Comparison of ENCODE assay signal across 9 mouse cellular contexts in genomic region chr3:92907571-92907970, GRCm38 (mm10). TPM values are rescaled to one million over a fixed set of nuclear protein-coding genes. Genes with fewer than 3 reads are reported as not detected.
DNase-seq lines count a peak whose midpoint lies in the region; ATAC-seq and TF ChIP-seq lines count a peak whose summit lies in the region.
"Had no signal": no experiment of that assay in that cellular context is flagged by ENCODE, and none has a peak within 500 bp of the region (broad histone marks: within the 10 kb centered on the region; RNA-seq: fewer than 3 reads in every experiment).

No protein-coding gene starts in this region.

- TF ChIP-seq POLR2A in brain, embryonic 14.5 days (IDR thresholded peaks at IDR 0.05; ENCODE audit: borderline replicate concordance, extremely low read depth, insufficient read depth, insufficient read length, poor library complexity, severe bottlenecking) = no peak

- ATAC-seq in activated CD4-positive, CD25-positive, alpha-beta regulatory T cell, adult 4 months = no peak

- DNase-seq in adrenal gland, postnatal 10 days = peak; percentile 19
- no peak for DNase-seq in adrenal gland, postnatal 25 days
- peak; percentile 2 to 25 for DNase-seq in left cerebral cortex, postnatal 10 days (ENCODE audit: extremely low spot score in 1 of 2, low spot score in 2 of 2)
- no peak for DNase-seq in left cerebral cortex, adult 9 months (ENCODE audit: low spot score in 2 of 2)
- DNase-seq in brain, embryonic 14.5 days (ENCODE audit: low read depth) = peak; percentile 62
- peak; percentile 23 for DNase-seq in left cerebral cortex, postnatal 4 days
- DNase-seq in yolk sac, embryonic 10.5 days (ENCODE audit: low spot score) = no peak

- peak; percentile 72; the same call in 1 of the 2 replicates for TF ChIP-seq CTCF in brain, embryonic 14.5 days (IDR thresholded peaks at IDR 0.05; ENCODE audit: borderline replicate concordance, extremely low read depth, insufficient read depth, insufficient read length)

- intact Hi-C loops in left cerebral cortex, postnatal 10 days (cut with DNase I) = loop anchor here (5.0 to 10.0 kb wide), 2 partner anchors 125 to 753 kb away; no protein-coding TSS in a partner anchor
- intact Hi-C loops in left cerebral cortex, postnatal 4 days (cut with DNase I) = loop anchor here (10.0 kb wide), 1 partner anchor 127 kb away; no protein-coding TSS in a partner anchor

RNA-seq across cellular contexts. Expression of gene Lce3a, which starts 18.5 kb away (rescaled TPM):
- not detected for total RNA-seq in adrenal gland, postnatal 10 days (2021)
- not detected in 2 replicates for total RNA-seq in adrenal gland, postnatal 25 days (2021)
- total RNA-seq in left cerebral cortex, postnatal 10 days (2021) = not detected
- not detected in 2 replicates for polyA plus RNA-seq in brain, embryonic 14.5 days (2012; rRNA removed)
- total RNA-seq in left cerebral cortex, postnatal 4 days (2021) = not detected
- not detected for polyA plus RNA-seq in activated CD4-positive, CD25-positive, alpha-beta regulatory T cell, adult 4 months (2017; shearing (Covaris generic))
- polyA plus RNA-seq: limb, embryonic 13.5 days had no signal

RNA-seq across cellular contexts. Expression of gene Lce3b, which starts 25.2 kb away (rescaled TPM):
- not detected for total RNA-seq in adrenal gland, postnatal 10 days (2021)
- not detected in 2 replicates for total RNA-seq in adrenal gland, postnatal 25 days (2021)
- total RNA-seq in left cerebral cortex, postnatal 10 days (2021) = not detected
- not detected in 2 replicates for polyA plus RNA-seq in brain, embryonic 14.5 days (2012; rRNA removed)
- total RNA-seq in left cerebral cortex, postnatal 4 days (2021) = not detected
- not detected for polyA plus RNA-seq in activated CD4-positive, CD25-positive, alpha-beta regulatory T cell, adult 4 months (2017; shearing (Covaris generic))
- polyA plus RNA-seq: limb, embryonic 13.5 days had no signal

RNA-seq across cellular contexts. Expression of gene Lce3c, which starts 36.7 kb away (rescaled TPM):
- total RNA-seq in adrenal gland, postnatal 10 days (2021) = not detected
- total RNA-seq in adrenal gland, postnatal 25 days (2021) = not detected in 2 replicates
- not detected for total RNA-seq in left cerebral cortex, postnatal 10 days (2021)
- polyA plus RNA-seq in brain, embryonic 14.5 days (2012; rRNA removed) = not detected in 2 replicates
- not detected for total RNA-seq in left cerebral cortex, postnatal 4 days (2021)
- polyA plus RNA-seq in activated CD4-positive, CD25-positive, alpha-beta regulatory T cell, adult 4 months (2017; shearing (Covaris generic)) = not detected

RNA-seq across cellular contexts. Expression of gene 2310050C09Rik, which starts 37.6 kb away (rescaled TPM):
- not detected for total RNA-seq in adrenal gland, postnatal 10 days (2021)
- total RNA-seq in adrenal gland, postnatal 25 days (2021) = not detected in 2 replicates
- not detected for total RNA-seq in left cerebral cortex, postnatal 10 days (2021)
- not detected in 2 replicates for polyA plus RNA-seq in brain, embryonic 14.5 days (2012; rRNA removed)
- total RNA-seq in left cerebral cortex, postnatal 4 days (2021) = not detected
- polyA plus RNA-seq in activated CD4-positive, CD25-positive, alpha-beta regulatory T cell, adult 4 months (2017; shearing (Covaris generic)) = not detected

RNA-seq across cellular contexts. Expression of gene Lce3d, which starts 49.6 kb away (rescaled TPM):
- total RNA-seq in adrenal gland, postnatal 10 days (2021) = not detected
- total RNA-seq in adrenal gland, postnatal 25 days (2021) = not detected in 2 replicates
- not detected for total RNA-seq in left cerebral cortex, postnatal 10 days (2021)
- not detected in 2 replicates for polyA plus RNA-seq in brain, embryonic 14.5 days (2012; rRNA removed)
- not detected for total RNA-seq in left cerebral cortex, postnatal 4 days (2021)
- not detected for polyA plus RNA-seq in activated CD4-positive, CD25-positive, alpha-beta regulatory T cell, adult 4 months (2017; shearing (Covaris generic))
- polyA plus RNA-seq: limb, embryonic 13.5 days had no signal

Comparison
In these comparisons a context has a peak if more than half of its experiments do, and no peak if none do; other contexts are left out.
1. DNase-seq: peak in adrenal gland, postnatal 10 days (single experiment), left cerebral cortex, postnatal 10 days (2 of 2), brain, embryonic 14.5 days (single experiment) and left cerebral cortex, postnatal 4 days (single experiment); none in adrenal gland, postnatal 25 days (single experiment), left cerebral cortex, adult 9 months (0 of 2) and yolk sac, embryonic 10.5 days (single experiment).